Mouse (Mus musculus) G1E (cell line): ENCODE results near the gene Dnah2.

ENCODE experiments used
- CTCF ChIP-seq: IDR thresholded peaks from 2 replicates; pipeline ENCODE4 v1.5.1; 2012; ENCODE audit warnings: low read depth, low read length, inconsistent platforms, mixed read lengths
- GATA1 ChIP-seq: IDR thresholded peaks from 2 replicates; pipeline ENCODE4 v1.6.1; 2012; ENCODE audit warnings: borderline replicate concordance, low read length, inconsistent platforms, mixed read lengths

DNA sequence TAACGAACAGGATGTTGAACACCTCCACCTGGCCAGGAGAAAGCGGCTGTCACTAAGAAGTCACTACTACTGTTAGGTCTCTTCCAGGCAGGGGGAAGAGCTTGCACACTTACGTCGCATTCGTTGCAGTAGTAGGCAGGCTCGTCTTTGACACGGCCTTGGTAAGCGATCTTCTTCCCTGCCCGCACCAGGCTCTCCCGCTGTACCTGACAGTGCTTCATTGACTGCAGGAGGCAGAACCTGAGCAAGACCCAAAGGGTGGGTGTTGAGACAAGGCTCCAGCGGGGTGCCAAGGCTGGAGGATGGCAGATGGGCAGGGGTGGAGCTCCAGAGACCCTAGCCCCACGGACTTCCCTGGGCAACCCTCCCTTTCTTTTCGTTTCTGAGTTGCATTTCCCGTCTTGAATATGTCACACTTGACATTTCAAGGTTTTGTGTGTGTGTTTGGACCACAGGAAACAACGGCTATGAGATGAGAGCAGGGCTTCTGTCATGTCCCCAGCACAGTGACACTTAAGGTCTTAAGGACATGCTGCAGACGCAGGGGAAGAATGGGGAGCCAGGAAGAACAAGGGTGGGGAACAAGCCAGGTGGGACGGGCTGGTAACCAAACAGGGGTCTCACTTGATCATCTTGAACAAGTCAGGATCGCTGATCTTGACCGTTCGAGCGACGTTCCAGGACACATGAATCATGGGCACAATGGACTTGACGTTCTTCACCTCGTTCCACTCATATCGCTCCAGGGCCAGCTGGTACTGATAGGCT is 148.6 kb downstream of the Dnah2 start:
- TF ChIP-seq CTCF (no peak), GATA1 (no peak)
